Mouse (Mus musculus): ENCODE measurements around the gene Adamts10.

- TF ChIP-seq CTCF (IDR thresholded peaks at IDR 0.05; ENCODE audit: insufficient read depth, low read depth, low read length) (no peak), POLR2A (IDR thresholded peaks at IDR 0.05; ENCODE audit: insufficient read depth, low read depth, low read length) (no peak)
Measured at GRCm38 (mm10) chr17:33563527-33564076, 39.6 kb downstream of the Adamts10 start.

All from olfactory bulb, adult 2 months (tissue).